In the genomic region with DNA sequence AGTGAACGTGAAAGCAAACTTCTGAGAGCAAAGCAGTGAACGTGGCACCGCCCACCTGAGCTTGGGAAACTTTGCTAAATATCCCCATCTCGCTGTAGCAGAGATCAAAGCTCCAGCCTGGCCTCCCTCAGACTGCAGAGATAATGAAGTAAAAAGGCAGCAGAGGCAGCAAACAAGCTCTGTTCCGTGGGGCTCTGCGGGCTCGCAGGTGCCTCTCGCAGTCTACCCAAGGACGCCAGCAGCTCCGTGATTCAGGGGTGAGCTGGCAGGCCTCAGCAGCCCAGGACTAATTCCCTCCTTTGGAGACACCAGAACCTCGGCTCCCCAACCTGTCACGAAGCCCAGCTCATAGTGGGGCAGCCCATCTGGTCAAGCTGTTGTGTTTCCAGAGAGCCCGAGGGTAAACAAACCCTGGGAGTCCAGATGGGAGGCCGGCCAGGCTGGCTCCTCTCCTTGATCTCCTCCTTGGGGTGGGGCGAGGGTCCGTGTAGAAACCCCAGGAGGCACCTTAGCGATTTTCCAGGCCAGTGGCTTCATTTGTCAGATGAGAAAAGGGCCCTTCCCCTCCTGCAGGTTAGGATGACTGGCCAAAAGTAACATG, we compare ENCODE assay signal across 8 mouse cellular contexts.
DNase-seq lines count a peak whose midpoint lies in the region; ATAC-seq and TF ChIP-seq lines count a peak whose summit lies in the region.

No protein-coding gene starts in this region.

- peak overlapping the region; percentile 65 for H3K4me2 ChIP-seq in heart, embryonic 13.5 days
- H3K4me2 ChIP-seq in forebrain, embryonic 14.5 days (ENCODE audit: low read length) = peak overlapping the region; percentile 34
- peak overlapping the region; percentile 18; the same call in 1 of the 2 replicates for H3K4me2 ChIP-seq in liver, postnatal 0 days (ENCODE audit: low read depth, low read length)

- intact Hi-C loops in heart, postnatal 25 days (cut with DNase I) = no loop called here

- ATAC-seq in heart, embryonic 13.5 days (ENCODE audit: extremely low read depth, insufficient number of reproducible peaks, low FRiP score, low TSS enrichment) = no peak
- peak; percentile 46 for ATAC-seq in forebrain, embryonic 14.5 days
- no peak for ATAC-seq in liver, postnatal 0 days

- 5% methylated on average over 17 of the region's 17 CpGs for WGBS in heart, embryonic 13.5 days
- 2% methylated on average over 17 of the region's 17 CpGs for WGBS in forebrain, embryonic 14.5 days
- 35% methylated on average over 17 of the region's 17 CpGs for WGBS in liver, postnatal 0 days (ENCODE audit: insufficient replicate concordance)

- TF ChIP-seq EP300 in liver, postnatal 0 days (IDR thresholded peaks at IDR 0.05; ENCODE audit: low read depth) = no peak

- no peak for DNase-seq in heart, postnatal 25 days (ENCODE audit: low spot score)
- peak; percentile 62 to 71 for DNase-seq in adrenal gland, postnatal 36 days
- DNase-seq in forebrain, embryonic 14.5 days (ENCODE audit: low spot score) = peak; percentile 74
- no peak for DNase-seq in liver, postnatal 0 days
- DNase-seq in thymus, postnatal 14 days = peak; percentile 75
- no peak for DNase-seq in frontal cortex, postnatal 25 days (ENCODE audit: low spot score in 2 of 2)
- DNase-seq in urinary bladder, adult 2 months (ENCODE audit: low spot score) = no peak

- no peaks in the 10 kb centered on the region for H3K9me3 ChIP-seq in heart, embryonic 13.5 days
- no peaks in the 10 kb centered on the region for H3K9me3 ChIP-seq in forebrain, embryonic 14.5 days (replicated peaks; ENCODE audit: control insufficient read depth, low read length)
- H3K9me3 ChIP-seq in liver, postnatal 0 days (ENCODE audit: low read length) = no peaks in the 10 kb centered on the region

- H3K9ac ChIP-seq in heart, embryonic 13.5 days = peak overlapping the region; percentile 70
- H3K9ac ChIP-seq in forebrain, embryonic 14.5 days (ENCODE audit: low read length) = no peak overlapping the region
- no peak overlapping the region for H3K9ac ChIP-seq in liver, postnatal 0 days (replicated peaks)

- peaks cover 23% of the 10 kb centered on the region for H3K27me3 ChIP-seq in heart, embryonic 13.5 days (replicated peaks)
- H3K27me3 ChIP-seq in forebrain, embryonic 14.5 days (replicated peaks; ENCODE audit: control insufficient read depth, insufficient read depth, low read length) = peaks cover 6% of the 10 kb centered on the region; the same call in 1 of the 2 replicates
- no peaks in the 10 kb centered on the region; the same call in 1 of the 2 replicates for H3K27me3 ChIP-seq in liver, postnatal 0 days (ENCODE audit: insufficient read depth, low read length)

- H3K36me3 ChIP-seq in heart, embryonic 13.5 days = no peaks in the 10 kb centered on the region
- no peaks in the 10 kb centered on the region for H3K36me3 ChIP-seq in forebrain, embryonic 14.5 days (ENCODE audit: control insufficient read depth, insufficient read depth, low read length)
- H3K36me3 ChIP-seq in liver, postnatal 0 days (replicated peaks; ENCODE audit: insufficient read depth, low read length) = no peaks in the 10 kb centered on the region

- H3K27ac ChIP-seq in heart, embryonic 13.5 days (replicated peaks) = no peak overlapping the region
- no peak overlapping the region for H3K27ac ChIP-seq in forebrain, embryonic 14.5 days (ENCODE audit: low read depth, low read length)
- no peak overlapping the region for H3K27ac ChIP-seq in liver, postnatal 0 days (ENCODE audit: low read depth)

- H3K4me3 ChIP-seq in heart, embryonic 13.5 days = peak overlapping the region; percentile 38
- no peak overlapping the region for H3K4me3 ChIP-seq in forebrain, embryonic 14.5 days (ENCODE audit: low read depth, low read length)
- no peak overlapping the region for H3K4me3 ChIP-seq in liver, postnatal 0 days (ENCODE audit: low read depth, low read length)

- peaks cover 19% of the 10 kb centered on the region for H3K4me1 ChIP-seq in heart, embryonic 13.5 days
- H3K4me1 ChIP-seq in forebrain, embryonic 14.5 days (ENCODE audit: control insufficient read depth, insufficient read depth, low read length) = peaks cover 26% of the 10 kb centered on the region
- H3K4me1 ChIP-seq in liver, postnatal 0 days (ENCODE audit: insufficient read depth) = no peaks in the 10 kb centered on the region

- TF ChIP-seq CTCF in liver, postnatal 0 days (IDR thresholded peaks at IDR 0.05; ENCODE audit: low read depth) = no peak

Comparison
In these comparisons a context has a peak if more than half of its experiments do, and no peak if none do; other contexts are left out.
1. DNase-seq: peak in adrenal gland, postnatal 36 days (2 of 2), forebrain, embryonic 14.5 days (single experiment) and thymus, postnatal 14 days (single experiment); none in heart, postnatal 25 days (single experiment), liver, postnatal 0 days (single experiment), frontal cortex, postnatal 25 days (0 of 2) and urinary bladder, adult 2 months (single experiment).
2. Peak in every context shown above with its lines, with median percentiles within 50 percentile points of each other: H3K4me2 ChIP-seq.